8 mouse cellular contexts compared by ENCODE assay signal in genomic region chr2:21091058-21091971, GRCm38 (mm10).
DNase-seq lines count a peak whose midpoint lies in the region; ATAC-seq lines count a peak whose summit lies in the region.

No protein-coding gene starts in this region.

- peak; percentile 42; the same call in 1 of the 2 replicates for ATAC-seq in kidney, embryonic 16.5 days (ENCODE audit: low FRiP score, low TSS enrichment)
- ATAC-seq in limb, embryonic 11.5 days (ENCODE audit: insufficient number of reproducible peaks, low FRiP score, low TSS enrichment, low read depth) = no peak
- no peak for ATAC-seq in erythroblast, adult 5-6 weeks (replicated peaks; ENCODE audit: low FRiP score, poor library complexity, severe bottlenecking)

- H3K4me3 ChIP-seq in kidney, embryonic 16.5 days (ENCODE audit: low read length) = no peak overlapping the region
- H3K4me3 ChIP-seq in limb, embryonic 11.5 days (ENCODE audit: low read depth, low read length) = no peak overlapping the region

- no peak overlapping the region for H3K27ac ChIP-seq in kidney, embryonic 16.5 days (ENCODE audit: low read length)
- no peak overlapping the region for H3K27ac ChIP-seq in limb, embryonic 11.5 days (replicated peaks; ENCODE audit: low read depth, low read length)

- 54% methylated on average over 4 of the region's 4 CpGs for WGBS in kidney, embryonic 16.5 days
- 66% methylated on average over 4 of the region's 4 CpGs for WGBS in limb, embryonic 11.5 days

- H3K36me3 ChIP-seq in kidney, embryonic 16.5 days (ENCODE audit: insufficient read depth, low read length) = no peaks in the 10 kb centered on the region
- no peaks in the 10 kb centered on the region for H3K36me3 ChIP-seq in limb, embryonic 11.5 days (ENCODE audit: control insufficient read depth, insufficient read depth, low read length)

- H3K9me3 ChIP-seq in kidney, embryonic 16.5 days (ENCODE audit: low read length) = no peaks in the 10 kb centered on the region
- H3K9me3 ChIP-seq in limb, embryonic 11.5 days (ENCODE audit: control insufficient read depth, low read length) = no peaks in the 10 kb centered on the region

- no peak overlapping the region for H3K9ac ChIP-seq in kidney, embryonic 16.5 days (replicated peaks; ENCODE audit: low read length)
- H3K9ac ChIP-seq in limb, embryonic 11.5 days (ENCODE audit: low read length) = no peak overlapping the region

- peaks cover 10% of the 10 kb centered on the region; the same call in 1 of the 2 replicates for H3K4me1 ChIP-seq in kidney, embryonic 16.5 days (ENCODE audit: insufficient read depth, low read length)
- no peaks in the 10 kb centered on the region for H3K4me1 ChIP-seq in limb, embryonic 11.5 days (ENCODE audit: control insufficient read depth, insufficient read depth, low read length)

- no peak overlapping the region for H3K4me2 ChIP-seq in kidney, embryonic 16.5 days (replicated peaks; ENCODE audit: low read depth, low read length)
- no peak overlapping the region for H3K4me2 ChIP-seq in limb, embryonic 11.5 days (ENCODE audit: low read depth, severe bottlenecking)

- H3K27me3 ChIP-seq in kidney, embryonic 16.5 days (ENCODE audit: insufficient read depth, low read length) = no peaks in the 10 kb centered on the region
- no peaks in the 10 kb centered on the region for H3K27me3 ChIP-seq in limb, embryonic 11.5 days (ENCODE audit: control insufficient read depth, insufficient read depth, low read length)

- peak; percentile 38 for DNase-seq in adrenal gland, postnatal 10 days
- no peak for DNase-seq in adrenal gland, postnatal 4 days (ENCODE audit: low spot score in 2 of 2)
- peak; percentile 51 to 67 for DNase-seq in right cerebral cortex, adult 2 months (ENCODE audit: low spot score in 2 of 2)
- DNase-seq in right cerebral cortex, postnatal 14 days = no peak
- peak; percentile 25 for DNase-seq in limb, embryonic 11.5 days (ENCODE audit: low spot score)
- no peak for DNase-seq in adrenal gland, postnatal 36 days

Comparison
In these comparisons a context has a peak if more than half of its experiments do, and no peak if none do; other contexts are left out.
1. DNase-seq: peak in adrenal gland, postnatal 10 days (single experiment), right cerebral cortex, adult 2 months (2 of 2) and limb, embryonic 11.5 days (single experiment); none in adrenal gland, postnatal 4 days (0 of 2), right cerebral cortex, postnatal 14 days (single experiment) and adrenal gland, postnatal 36 days (0 of 2).